Mouse (Mus musculus) testis, adult 2 months (tissue): ENCODE data around the gene Ndn. TPM values are rescaled to one million over a fixed set of nuclear protein-coding genes. Genes with fewer than 3 reads are reported as not detected.

Experiments
- H3K27ac ChIP-seq: fragments of 200-500 bp; 2 replicates; pipeline ENCODE4 v1.5.1; 2012; ENCODE audit warnings: low read depth, low read length; ENCODE audit not compliant: control insufficient read depth, insufficient read depth
- H3K27me3 ChIP-seq: fragments of 200-500 bp; 2 replicates; pipeline ENCODE4 v1.6.1; 2012; ENCODE audit warnings: mild to moderate bottlenecking, low read length, moderate library complexity; ENCODE audit not compliant: control insufficient read depth, insufficient read depth
- H3K36me3 ChIP-seq: fragments of 200-500 bp; 2 replicates; pipeline ENCODE4 v1.6.1; 2012; ENCODE audit warnings: mild to moderate bottlenecking, low read length; ENCODE audit not compliant: control insufficient read depth, insufficient read depth
- H3K4me1 ChIP-seq: fragments of 200-500 bp; 2 replicates; pipeline ENCODE4 v1.6.1; 2012; ENCODE audit warnings: low read length; ENCODE audit not compliant: control insufficient read depth, insufficient read depth
- H3K4me3 ChIP-seq: fragments of 200-500 bp; 2 replicates; pipeline ENCODE4 v1.5.1; 2012; ENCODE audit warnings: low read depth, mild to moderate bottlenecking, low read length, moderate library complexity, mixed read lengths; ENCODE audit not compliant: control insufficient read depth
- CTCF ChIP-seq: fragments of 200-500 bp; IDR thresholded peaks from 2 replicates; pipeline ENCODE4 v1.5.1; 2012; ENCODE audit warnings: low read depth, mild to moderate bottlenecking, inconsistent platforms, low read length, moderate library complexity; ENCODE audit not compliant: control insufficient read depth, insufficient read depth, insufficient replicate concordance
- POLR2A ChIP-seq: fragments of 200-500 bp; IDR thresholded peaks from 2 replicates; pipeline ENCODE4 v1.6.1; 2012; ENCODE audit warnings: low read depth, mild to moderate bottlenecking, inconsistent platforms, low read length, moderate library complexity; ENCODE audit not compliant: control insufficient read depth
- polyA plus RNA-seq: library from polyadenylated mRNA; depleted of rRNA; stranded (reverse); fragments of >200 nt; gene quantifications from 2 replicates; pipeline ENCODE4 v1.2.3, GENCODE M21; 2012; rRNA removed

Ndn gene
- 1.0 and 1.1 TPM in 2 replicates for polyA plus RNA-seq

DNA sequence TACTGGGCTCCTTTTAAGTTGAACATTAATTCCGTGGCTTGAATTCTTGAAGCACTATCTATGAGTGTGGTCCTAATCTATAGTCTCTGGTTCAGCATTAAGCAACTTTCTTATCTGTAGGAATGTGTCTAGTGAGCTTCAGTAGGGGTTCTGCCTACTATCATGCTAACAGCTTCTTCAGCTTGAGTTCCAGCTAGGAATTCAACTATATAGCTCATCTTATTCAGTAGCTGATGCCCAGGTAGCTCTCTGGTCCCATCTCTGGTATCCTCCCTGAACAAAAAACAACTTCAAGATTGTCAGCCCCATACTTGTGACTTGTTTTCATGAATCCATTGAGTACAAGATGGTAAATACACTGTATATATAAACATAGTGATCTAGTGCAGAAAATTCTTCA is at the start of gene Ndn:
Ndn (plus strand) TSS at position 301 of the 400 bp plus-strand sequence.
- Histone ChIP-seq H3K4me3 (no peak within 1 kb of the TSS), H3K4me1 (no peaks in the 10 kb centered on the region; the same call in 1 of the 2 replicates), H3K36me3 (no peaks in the 10 kb centered on the region), H3K27me3 (no peaks in the 10 kb centered on the region), H3K27ac (no peak within 1 kb of the TSS)
- TF ChIP-seq CTCF (no peak), POLR2A (no peak)

DNA sequence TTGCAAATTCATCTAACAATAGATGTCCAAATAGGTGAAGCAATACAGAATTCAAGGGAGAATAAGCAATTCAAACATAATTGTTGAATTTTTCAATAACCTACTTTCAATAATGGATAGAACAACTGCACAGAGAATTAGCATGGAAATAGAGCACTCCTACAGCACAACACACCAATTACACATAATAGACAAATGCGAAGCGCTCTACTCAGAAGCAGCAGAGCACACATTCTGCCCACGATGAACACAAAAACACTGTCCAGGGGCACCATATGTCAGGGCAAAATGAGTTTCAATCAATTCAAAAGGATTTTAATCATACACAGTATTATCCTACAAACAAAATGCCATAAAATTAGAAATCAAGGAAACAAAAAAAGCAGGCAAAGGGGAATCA is 43.9 kb upstream of the Ndn start:
- no peaks in the 10 kb centered on the region for H3K4me1 ChIP-seq
- TF ChIP-seq CTCF, result no peak
- no peak for TF ChIP-seq POLR2A
- H3K4me3 ChIP-seq, result no peak overlapping the region
- no peak overlapping the region for H3K27ac ChIP-seq
- H3K27me3 ChIP-seq, result no peaks in the 10 kb centered on the region
- H3K36me3 ChIP-seq, result no peaks in the 10 kb centered on the region

DNA sequence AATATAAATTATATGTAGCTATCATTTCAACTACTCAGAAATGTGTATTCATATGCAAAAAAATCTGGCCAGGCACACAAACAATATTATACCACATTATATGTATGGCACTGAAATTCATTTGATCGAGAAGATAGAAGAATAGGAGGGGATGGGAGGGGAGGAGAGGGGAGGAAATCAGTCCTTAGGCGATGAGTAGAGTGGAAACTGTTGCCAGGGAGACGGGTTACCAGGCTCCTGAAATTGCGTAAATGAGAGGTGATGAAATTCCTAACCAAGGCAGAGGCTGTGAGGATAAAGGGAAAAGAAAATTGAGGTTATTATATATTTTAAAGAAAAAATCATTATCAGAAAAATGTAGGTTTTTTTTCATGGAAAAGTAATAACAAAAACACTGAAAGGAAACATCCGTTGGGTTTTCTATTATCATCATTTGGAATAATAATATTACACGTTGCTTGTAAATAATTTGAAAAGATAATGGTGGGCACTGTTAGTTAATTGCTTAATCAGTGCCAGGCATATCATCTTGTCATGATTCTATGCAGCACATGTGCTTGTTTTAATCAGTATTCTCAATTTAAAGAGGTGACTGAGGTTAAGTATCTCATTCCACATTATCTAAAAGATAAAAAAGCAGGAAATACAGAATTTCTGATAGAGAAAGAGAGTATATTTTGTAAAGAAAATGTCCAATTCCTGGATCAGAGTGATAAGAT is 39.3 kb upstream of the Ndn start:
- Histone ChIP-seq H3K36me3 (no peaks in the 10 kb centered on the region), H3K27ac (no peak overlapping the region)
- TF ChIP-seq POLR2A (no peak), CTCF (no peak)

DNA sequence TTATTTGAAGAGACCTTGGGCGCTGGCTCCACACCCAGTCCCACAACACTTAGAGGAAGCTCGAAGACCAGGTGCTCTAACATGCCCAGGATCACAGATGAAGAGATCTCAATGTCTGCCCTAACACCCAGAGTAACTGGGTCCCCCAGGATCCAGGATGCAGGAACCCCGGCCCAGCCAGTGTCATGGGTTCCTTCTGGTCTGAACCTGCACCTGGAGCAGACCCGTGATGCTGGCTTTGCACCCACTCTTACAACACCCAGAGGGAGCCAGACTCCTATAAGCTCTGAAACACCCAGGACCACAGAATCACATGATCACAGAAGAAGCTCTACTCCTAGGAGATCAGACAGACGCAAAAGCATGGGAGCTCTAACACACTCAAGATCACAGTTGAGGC is 29.6 kb upstream of the Ndn start:
- TF ChIP-seq POLR2A (no peak), CTCF (no peak)
- Histone ChIP-seq H3K27ac (no peak overlapping the region), H3K4me1 (no peaks in the 10 kb centered on the region), H3K36me3 (no peaks in the 10 kb centered on the region), H3K27me3 (no peaks in the 10 kb centered on the region), H3K4me3 (no peak overlapping the region)

More for the DNA sequence above, 39.3 kb upstream of the Ndn start:
- no peaks in the 10 kb centered on the region for H3K4me1 ChIP-seq
- H3K4me3 ChIP-seq, result no peak overlapping the region
- no peaks in the 10 kb centered on the region for H3K27me3 ChIP-seq

DNA sequence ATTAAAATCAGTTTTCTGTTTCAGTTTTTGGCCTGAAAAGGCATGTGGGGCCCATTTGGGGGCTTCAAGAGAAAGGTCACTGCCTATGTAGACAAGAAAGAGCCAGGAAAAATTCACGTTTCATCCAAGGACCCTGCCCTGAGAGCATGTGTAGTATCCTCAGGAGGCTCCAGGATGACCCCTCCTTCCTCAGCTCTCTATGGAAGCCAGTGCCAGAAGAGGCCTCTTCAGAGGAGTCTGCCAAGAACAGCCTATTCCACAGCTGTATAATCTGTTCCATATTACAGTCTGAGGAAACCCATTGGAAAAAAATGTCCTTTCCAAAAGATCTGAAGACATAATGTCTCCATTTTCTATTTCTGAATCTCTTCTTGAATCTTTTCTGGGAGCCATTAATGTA is 958 bp upstream of the Ndn start:
- Histone ChIP-seq H3K4me1 (no peaks in the 10 kb centered on the region; the same call in 1 of the 2 replicates), H3K27ac (no peak overlapping the region), H3K4me3 (no peak overlapping the region), H3K27me3 (no peaks in the 10 kb centered on the region), H3K36me3 (no peaks in the 10 kb centered on the region)
- TF ChIP-seq POLR2A (no peak), CTCF (no peak)

DNA sequence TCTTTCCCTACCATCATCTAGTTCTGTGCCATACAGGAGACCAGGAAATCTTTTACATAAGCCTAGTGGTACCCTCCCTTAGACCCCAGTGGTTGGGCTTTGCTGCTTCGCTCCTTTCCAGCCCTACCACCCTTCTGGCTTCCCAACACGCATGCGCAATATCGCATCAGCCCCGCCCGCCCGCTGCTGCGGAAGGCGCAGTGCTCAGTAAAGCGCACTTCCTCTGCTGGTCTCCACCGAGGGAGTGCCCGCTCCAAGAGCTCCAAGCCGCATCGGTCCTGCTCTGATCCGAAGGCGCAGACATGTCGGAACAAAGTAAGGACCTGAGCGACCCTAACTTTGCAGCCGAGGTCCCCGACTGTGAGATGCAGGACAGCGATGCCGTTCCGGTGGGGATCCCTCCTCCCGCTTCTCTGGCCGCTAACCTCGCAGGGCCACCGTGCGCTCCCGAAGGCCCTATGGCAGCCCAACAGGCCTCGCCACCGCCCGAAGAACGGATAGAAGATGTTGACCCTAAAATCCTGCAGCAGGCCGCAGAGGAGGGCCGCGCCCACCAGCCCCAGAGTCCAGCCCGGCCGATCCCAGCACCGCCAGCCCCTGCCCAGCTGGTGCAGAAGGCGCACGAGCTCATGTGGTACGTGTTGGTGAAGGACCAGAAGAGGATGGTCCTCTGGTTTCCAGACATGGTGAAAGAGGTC is 1.9 kb downstream of the Ndn start:
- Histone ChIP-seq H3K36me3 (no peaks in the 10 kb centered on the region), H3K27ac (no peak overlapping the region), H3K4me1 (no peaks in the 10 kb centered on the region; the same call in 1 of the 2 replicates), H3K27me3 (no peaks in the 10 kb centered on the region), H3K4me3 (peak overlapping the region; percentile 81)
- TF ChIP-seq CTCF (no peak), POLR2A (peak; percentile 30; the same call in 1 of the 2 replicates)

DNA sequence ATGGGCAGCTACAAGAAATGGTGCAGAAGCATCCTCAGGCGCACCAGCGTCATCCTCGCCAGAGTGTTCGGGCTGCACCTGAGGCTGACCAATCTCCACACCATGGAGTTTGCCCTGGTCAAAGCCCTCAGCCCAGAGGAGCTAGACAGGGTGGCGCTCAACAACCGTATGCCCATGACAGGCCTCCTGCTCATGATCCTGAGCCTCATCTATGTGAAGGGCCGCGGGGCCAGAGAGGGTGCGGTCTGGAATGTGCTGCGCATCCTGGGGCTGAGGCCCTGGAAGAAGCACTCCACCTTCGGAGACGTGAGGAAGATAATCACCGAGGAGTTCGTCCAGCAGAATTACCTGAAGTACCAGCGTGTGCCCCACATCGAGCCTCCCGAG is 2.4 kb downstream of the Ndn start:
- Histone ChIP-seq H3K36me3 (no peaks in the 10 kb centered on the region), H3K27ac (no peak overlapping the region)
- no peak for TF ChIP-seq CTCF

More for the DNA sequence above, 2.4 kb downstream of the Ndn start:
- no peaks in the 10 kb centered on the region for H3K27me3 ChIP-seq
- peak overlapping the region; percentile 81 for H3K4me3 ChIP-seq
- no peaks in the 10 kb centered on the region; the same call in 1 of the 2 replicates for H3K4me1 ChIP-seq
